Mouse (Mus musculus): ENCODE data around the gene Lrrc61. TPM values are rescaled to one million over a fixed set of nuclear protein-coding genes. Genes with fewer than 3 reads are reported as not detected.
A peak's percentile ranks its signal among the peaks of the same experiment; 100 is the strongest.

Gene Lrrc61
- polyA plus RNA-seq, 1 experiment from 2014 or later = 15.4 TPM

GRCm38 (mm10) chr6:48553819-48554218 is 777 bp upstream of the Lrrc61 start:
- peak; percentile 21 for ATAC-seq (replicated peaks)
- Histone ChIP-seq H3K4me2 (replicated peaks) (peak overlapping the region; percentile 79), H3K27me3 (no peaks in the 10 kb centered on the region), H3K36me3 (no peaks in the 10 kb centered on the region), H3K9ac (replicated peaks) (peak overlapping the region; percentile 86), H3K4me3 (peak overlapping the region; percentile 62), H3K27ac (replicated peaks) (peak overlapping the region; percentile 100), H3K9me3 (no peaks in the 10 kb centered on the region), H3K4me1 (peaks cover 18% of the 10 kb centered on the region)
- 72% methylated on average over 4 of the region's 4 CpGs for WGBS

GRCm38 (mm10) chr6:48555104-48555890 is 701 bp downstream of the Lrrc61 start:
- H3K4me1 ChIP-seq = peaks cover 18% of the 10 kb centered on the region
- peak overlapping the region; percentile 62 for H3K4me3 ChIP-seq
- no peaks in the 10 kb centered on the region for H3K27me3 ChIP-seq
- 24% methylated on average over 14 of the region's 14 CpGs for WGBS
- peak overlapping the region; percentile 86 for H3K9ac ChIP-seq (replicated peaks)
- H3K36me3 ChIP-seq = no peaks in the 10 kb centered on the region
- H3K9me3 ChIP-seq = no peaks in the 10 kb centered on the region
- peak; percentile 91 for ATAC-seq (replicated peaks)
- peak overlapping the region; percentile 79 for H3K4me2 ChIP-seq (replicated peaks)
- H3K27ac ChIP-seq (replicated peaks) = peak overlapping the region; percentile 100

DNA sequence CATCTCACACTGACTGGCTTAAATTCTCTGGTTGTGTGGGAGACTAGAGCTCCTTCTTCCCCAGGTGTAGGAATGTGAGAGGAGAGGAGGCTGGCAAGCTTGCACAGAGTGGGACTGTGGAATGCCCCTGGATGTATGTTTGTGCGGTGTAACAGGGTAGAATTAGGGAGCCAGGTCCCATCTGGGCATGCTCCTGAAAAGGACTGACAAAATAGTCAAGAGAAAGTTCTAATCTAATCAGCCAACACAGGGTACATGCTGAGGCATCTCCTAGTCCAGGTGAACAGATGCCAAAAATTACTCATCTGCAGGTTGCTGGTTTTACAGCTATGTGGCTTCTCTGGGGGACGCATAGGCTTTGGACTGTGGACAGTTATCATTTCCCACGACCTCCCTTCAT is 1.4 kb downstream of the Lrrc61 start:
- 91% methylated on average over 3 of the region's 3 CpGs for WGBS
- H3K9me3 ChIP-seq = no peaks in the 10 kb centered on the region
- peaks cover 18% of the 10 kb centered on the region for H3K4me1 ChIP-seq
- H3K27me3 ChIP-seq = no peaks in the 10 kb centered on the region
- H3K36me3 ChIP-seq = no peaks in the 10 kb centered on the region
- no peak overlapping the region for H3K4me2 ChIP-seq (replicated peaks)
- no peak for ATAC-seq (replicated peaks)
- no peak overlapping the region for H3K4me3 ChIP-seq
- no peak overlapping the region for H3K9ac ChIP-seq (replicated peaks)
- H3K27ac ChIP-seq (replicated peaks) = no peak overlapping the region

- WGBS = 94% methylated on average over 4 of the region's 4 CpGs
Measured at GRCm38 (mm10) chr6:48565693-48566310, 11.2 kb downstream of the Lrrc61 start.

DNA sequence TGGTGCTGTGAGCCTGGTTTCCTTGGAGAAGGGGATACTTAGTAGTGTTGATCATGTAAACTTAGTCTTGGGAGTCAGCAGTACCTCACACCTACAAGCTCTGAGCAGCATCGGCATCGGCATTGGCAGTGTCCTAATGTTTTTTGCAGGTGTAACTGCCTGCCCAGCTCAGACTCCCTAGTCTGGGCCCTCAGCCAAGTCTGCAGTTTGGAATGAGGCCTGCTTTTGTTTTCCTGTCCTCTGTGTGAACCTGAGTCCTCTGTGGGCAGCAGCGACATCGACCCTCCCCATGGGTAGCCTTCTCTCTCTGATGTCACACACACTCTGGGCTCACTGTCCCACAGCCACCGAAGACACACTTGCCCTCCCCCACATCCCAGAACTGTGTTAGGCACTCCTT is 11.7 kb downstream of the Lrrc61 start:
- Histone ChIP-seq H3K4me3 (no peak overlapping the region), H3K27me3 (no peaks in the 10 kb centered on the region), H3K27ac (replicated peaks) (no peak overlapping the region), H3K4me1 (peaks cover 5% of the 10 kb centered on the region; the same call in 1 of the 2 replicates), H3K9me3 (no peaks in the 10 kb centered on the region), H3K36me3 (peaks cover 9% of the 10 kb centered on the region), H3K9ac (replicated peaks) (no peak overlapping the region), H3K4me2 (replicated peaks) (no peak overlapping the region)
- ATAC-seq (replicated peaks) = no peak
- 34% methylated on average over 5 of the region's 5 CpGs for WGBS

More at GRCm38 (mm10) chr6:48565693-48566310, 11.2 kb downstream of the Lrrc61 start:
- Histone ChIP-seq H3K9me3 (no peaks in the 10 kb centered on the region), H3K27ac (replicated peaks) (no peak overlapping the region), H3K4me3 (no peak overlapping the region), H3K27me3 (no peaks in the 10 kb centered on the region), H3K4me2 (replicated peaks) (no peak overlapping the region), H3K4me1 (peaks cover 5% of the 10 kb centered on the region; the same call in 1 of the 2 replicates), H3K9ac (replicated peaks) (no peak overlapping the region), H3K36me3 (peaks cover 9% of the 10 kb centered on the region)
- no peak for ATAC-seq (replicated peaks)

GRCm38 (mm10) chr6:48568036-48568984 is 13.7 kb downstream of the Lrrc61 start:
- Histone ChIP-seq H3K4me2 (replicated peaks) (no peak overlapping the region), H3K9me3 (no peaks in the 10 kb centered on the region), H3K4me1 (peaks cover 5% of the 10 kb centered on the region; the same call in 1 of the 2 replicates), H3K36me3 (peaks cover 9% of the 10 kb centered on the region), H3K9ac (replicated peaks) (no peak overlapping the region), H3K4me3 (no peak overlapping the region), H3K27ac (replicated peaks) (no peak overlapping the region), H3K27me3 (no peaks in the 10 kb centered on the region)
- peak; percentile 44; the same call in 1 of the 2 replicates for ATAC-seq (replicated peaks)
- 76% methylated on average over 21 of the region's 21 CpGs for WGBS

- Histone ChIP-seq H3K36me3 (peaks cover 6% of the 10 kb centered on the region), H3K4me1 (peaks cover 5% of the 10 kb centered on the region; the same call in 1 of the 2 replicates)
- WGBS = 85% methylated on average over 7 of the region's 8 CpGs
Measured at GRCm38 (mm10) chr6:48569065-48569807, 14.6 kb downstream of the Lrrc61 start.

GRCm38 (mm10) chr6:48572014-48572413 is 17.4 kb downstream of the Lrrc61 start:
- H3K27ac ChIP-seq (replicated peaks) = no peak overlapping the region
- no peaks in the 10 kb centered on the region for H3K36me3 ChIP-seq
- no peak overlapping the region for H3K4me2 ChIP-seq (replicated peaks)
- H3K9me3 ChIP-seq = no peaks in the 10 kb centered on the region
- ATAC-seq (replicated peaks) = no peak
- WGBS = 94% methylated on average over 5 of the region's 5 CpGs
- peaks cover 5% of the 10 kb centered on the region; the same call in 1 of the 2 replicates for H3K4me1 ChIP-seq
- H3K4me3 ChIP-seq = no peak overlapping the region
- H3K9ac ChIP-seq (replicated peaks) = no peak overlapping the region
- no peaks in the 10 kb centered on the region for H3K27me3 ChIP-seq

More at GRCm38 (mm10) chr6:48569065-48569807, 14.6 kb downstream of the Lrrc61 start:
- Histone ChIP-seq H3K4me3 (no peak overlapping the region), H3K4me2 (replicated peaks) (no peak overlapping the region), H3K9ac (replicated peaks) (no peak overlapping the region), H3K27ac (replicated peaks) (no peak overlapping the region), H3K9me3 (no peaks in the 10 kb centered on the region), H3K27me3 (no peaks in the 10 kb centered on the region)
- ATAC-seq (replicated peaks) = no peak

DNA sequence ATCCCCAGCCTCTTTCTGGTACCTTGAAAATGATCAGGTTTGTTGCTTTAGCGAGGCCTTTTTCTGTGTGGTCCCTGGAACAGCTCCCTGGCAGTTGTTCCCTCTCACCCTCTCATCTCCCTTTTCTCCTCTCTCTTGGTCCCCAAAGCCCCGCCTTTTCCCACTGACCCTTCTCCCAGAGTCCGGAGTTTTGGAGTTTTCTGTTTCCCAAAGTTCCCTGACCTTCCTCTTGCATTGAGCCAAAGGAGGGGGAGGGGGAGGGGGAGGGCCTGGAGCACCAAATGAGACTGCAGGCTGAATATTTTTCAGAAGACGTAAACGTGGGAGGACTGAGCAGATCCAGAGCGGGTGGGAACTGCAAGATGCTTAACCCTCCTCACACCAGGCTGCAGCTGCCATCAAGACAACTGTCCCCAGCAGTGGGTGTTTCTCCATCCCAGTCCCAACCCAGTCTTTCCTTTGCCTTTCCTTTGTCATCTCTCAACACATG is 18.0 kb downstream of the Lrrc61 start, which contains the start of gene Rarres2:
Gene Rarres2, minus strand, starts transcription at position 218 of the 490 bp plus-strand sequence.
- Histone ChIP-seq H3K4me3 (no peak within 1 kb of the TSS), H3K4me2 (replicated peaks) (no peak within 1 kb of the TSS), H3K27me3 (no peaks in the 10 kb centered on the region), H3K9me3 (no peaks in the 10 kb centered on the region), H3K36me3 (no peaks in the 10 kb centered on the region), H3K27ac (replicated peaks) (no peak within 1 kb of the TSS), H3K9ac (replicated peaks) (no peak within 1 kb of the TSS), H3K4me1 (peaks cover 5% of the 10 kb centered on the region; the same call in 1 of the 2 replicates)
- WGBS = 35% methylated on average over 6 of the region's 6 CpGs
- no peak for ATAC-seq (replicated peaks)

DNA sequence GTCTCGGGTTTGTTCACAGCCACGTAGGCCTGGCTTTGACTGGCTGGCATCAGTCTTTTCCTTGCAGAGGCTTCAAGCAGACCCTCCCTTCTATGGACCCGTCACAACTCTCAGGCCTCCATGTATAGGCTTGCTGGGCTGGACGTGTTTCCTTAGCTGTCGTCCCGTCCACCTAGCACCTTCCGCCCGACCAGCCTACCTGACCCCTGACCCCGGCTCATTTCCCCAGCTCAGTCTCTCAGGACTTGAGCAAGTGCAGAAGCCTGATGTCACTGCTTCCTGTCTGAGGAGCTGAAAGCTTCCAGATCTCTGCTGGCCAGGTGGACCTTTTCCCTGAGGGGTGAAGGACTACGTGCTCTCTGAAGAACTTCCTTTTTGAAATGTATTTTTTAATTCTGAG is 18.7 kb downstream of the Lrrc61 start:
- ATAC-seq (replicated peaks) = no peak

DNA sequence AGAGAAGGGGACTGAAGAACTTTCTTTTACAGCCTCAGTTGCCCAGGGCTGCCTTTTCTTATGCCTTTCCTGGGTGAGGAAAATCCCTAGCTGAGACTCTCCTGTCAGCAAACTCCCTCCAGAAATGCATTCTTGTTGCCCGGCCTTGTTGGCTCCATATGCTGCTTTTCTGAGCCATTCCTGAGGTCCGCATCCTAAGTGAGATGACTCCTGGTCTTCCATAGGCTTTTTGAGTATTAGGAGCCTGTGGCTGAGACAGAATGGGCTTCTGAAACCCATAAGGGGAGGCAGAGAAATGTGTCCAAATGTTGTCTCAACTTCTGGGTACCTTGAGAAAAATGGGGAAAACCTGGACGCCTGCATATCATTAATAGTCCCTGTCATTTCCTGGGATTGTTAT is 19.4 kb downstream of the Lrrc61 start:
- WGBS = 76% methylated on average over 3 of the region's 3 CpGs
- Histone ChIP-seq H3K4me1 (no peaks in the 10 kb centered on the region), H3K36me3 (no peaks in the 10 kb centered on the region), H3K27me3 (no peaks in the 10 kb centered on the region), H3K27ac (replicated peaks) (no peak overlapping the region), H3K4me2 (replicated peaks) (no peak overlapping the region), H3K9me3 (no peaks in the 10 kb centered on the region), H3K4me3 (no peak overlapping the region), H3K9ac (replicated peaks) (no peak overlapping the region)
- ATAC-seq (replicated peaks) = no peak

More for the DNA sequence above, 18.7 kb downstream of the Lrrc61 start:
- Histone ChIP-seq H3K4me3 (no peak overlapping the region), H3K27ac (replicated peaks) (no peak overlapping the region), H3K9me3 (no peaks in the 10 kb centered on the region), H3K4me1 (no peaks in the 10 kb centered on the region; the same call in 1 of the 2 replicates), H3K4me2 (replicated peaks) (no peak overlapping the region), H3K27me3 (no peaks in the 10 kb centered on the region), H3K36me3 (no peaks in the 10 kb centered on the region), H3K9ac (replicated peaks) (no peak overlapping the region)
- 80% methylated on average over 10 of the region's 10 CpGs for WGBS

All from forebrain, embryonic 15.5 days (tissue).